Mouse (Mus musculus) v-Abl transformed pro-B cells (cell line): ENCODE measurements around the gene Asb8.

Source experiments
- in situ Hi-C, 2 experiments: fragments of 400-800 bp; cut with MboI; formaldehyde crosslinking; loops; one replicate each; pipeline ENCODE4 v1.15.1; 2025; ENCODE audit not compliant: unreplicated experiment in 2 of 2

The Asb8 gene

DNA sequence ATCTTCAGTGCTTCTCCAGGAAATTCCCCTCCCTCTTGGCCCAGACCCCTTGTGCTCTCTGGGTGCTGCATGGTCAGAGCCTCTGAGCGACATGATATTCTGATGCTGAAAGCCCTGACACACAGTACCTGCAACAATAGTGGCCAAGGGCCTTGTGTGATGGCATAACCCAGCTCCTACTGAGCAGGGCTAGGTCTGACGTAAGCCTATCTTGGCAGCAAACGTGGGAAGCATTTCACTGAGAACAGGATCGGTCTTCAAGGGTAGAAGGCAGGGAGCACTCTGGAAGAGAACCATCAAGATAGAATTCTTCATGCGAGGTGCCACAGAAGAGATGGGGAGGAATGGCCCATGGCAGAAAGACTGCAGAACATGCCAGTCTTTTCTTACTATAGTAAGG, at the start of gene Asb8:
Gene Asb8, minus strand, starts transcription at position 101 of the 400 bp plus-strand sequence.
- in situ Hi-C loops, result loop anchor here (25.0 kb wide), 3 partner anchors 203 to 453 kb away; partner anchors contain the start of genes Rpap3 (in 1 of the 2) and Tmem106c (in 1 of the 2)

GRCm38 (mm10) chr15:98214130-98214529, 48.7 kb upstream of the Asb8 start:
- in situ Hi-C loops, result no loop called here

GRCm38 (mm10) chr15:98213336-98213870, 48.0 kb upstream of the Asb8 start:
- in situ Hi-C loops, result no loop called here

DNA sequence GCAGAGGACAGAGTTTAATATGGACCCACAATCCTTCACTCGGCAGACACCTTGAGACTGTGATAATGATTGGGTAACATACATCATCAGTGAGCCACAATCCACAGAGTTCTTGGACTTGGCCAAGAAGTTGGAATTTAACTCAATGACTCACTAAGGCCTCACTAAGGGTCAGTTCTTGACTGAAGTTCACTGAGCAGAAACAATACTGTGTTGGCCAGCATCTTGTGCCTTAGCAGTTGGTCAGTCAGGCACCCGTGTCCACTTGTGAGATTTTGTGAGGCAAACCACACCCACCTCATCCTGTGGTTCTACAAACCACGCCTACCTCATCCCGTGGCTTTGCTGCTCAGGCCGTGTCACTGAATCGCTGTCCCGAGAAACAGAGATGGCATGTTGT, 44.3 kb upstream of the Asb8 start:
- in situ Hi-C loops, result no loop called here

DNA sequence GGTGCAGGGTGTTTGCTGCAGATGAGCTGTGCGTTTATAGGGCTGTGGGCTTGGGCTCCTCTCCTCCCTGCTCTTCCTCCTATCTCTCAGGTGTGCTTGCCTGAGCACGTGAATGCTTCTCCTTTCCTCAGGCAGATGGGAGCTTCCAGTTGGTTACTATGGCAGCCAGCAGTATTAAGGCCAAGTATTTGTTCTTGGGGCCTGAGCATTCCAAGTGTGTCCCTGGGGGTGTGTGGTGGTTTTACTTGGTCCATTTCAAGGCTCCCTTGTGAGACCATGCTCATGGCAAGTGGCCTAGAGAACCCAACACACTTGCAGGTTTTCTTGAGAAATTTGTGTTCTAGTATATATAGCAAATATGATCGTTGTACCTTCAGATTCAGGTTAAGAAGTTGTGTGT, 30.0 kb upstream of the Asb8 start, which contains the start of gene Olfr288:
Gene Olfr288, minus strand, starts transcription at position 101 of the 400 bp plus-strand sequence.
- in situ Hi-C loops, result no loop called here

- in situ Hi-C loops, result loop anchor here (5.0 to 10.0 kb wide), 4 partner anchors 210 to 318 kb away; no protein-coding TSS in a partner anchor
Measured at GRCm38 (mm10) chr15:98184456-98184855, 19.0 kb upstream of the Asb8 start.

GRCm38 (mm10) chr15:98181856-98182570, 16.6 kb upstream of the Asb8 start:
- in situ Hi-C loops, result loop anchor here (5.0 to 10.0 kb wide), 4 partner anchors 213 to 320 kb away; no protein-coding TSS in a partner anchor

- in situ Hi-C loops, result loop anchor here (5.0 to 10.0 kb wide), 4 partner anchors 214 to 321 kb away; no protein-coding TSS in a partner anchor
Measured at GRCm38 (mm10) chr15:98181132-98181711, 15.8 kb upstream of the Asb8 start.

GRCm38 (mm10) chr15:98180567-98181131, 15.2 kb upstream of the Asb8 start:
- in situ Hi-C loops, result loop anchor here (5.0 to 10.0 kb wide), 4 partner anchors 214 to 322 kb away; no protein-coding TSS in a partner anchor

GRCm38 (mm10) chr15:98177320-98177719, 11.9 kb upstream of the Asb8 start:
- in situ Hi-C loops, result no loop called here

GRCm38 (mm10) chr15:98173821-98174220, 8.4 kb upstream of the Asb8 start:
- in situ Hi-C loops, result loop anchor here (25.0 kb wide), 3 partner anchors 212 to 462 kb away; partner anchors contain the start of genes Rpap3 (in 1 of the 2) and Tmem106c (in 1 of the 2)

GRCm38 (mm10) chr15:98172113-98172512, 6.7 kb upstream of the Asb8 start:
- in situ Hi-C loops, result loop anchor here (25.0 kb wide), 3 partner anchors 210 to 460 kb away; partner anchors contain the start of genes Rpap3 (in 1 of the 2) and Tmem106c (in 1 of the 2)

DNA sequence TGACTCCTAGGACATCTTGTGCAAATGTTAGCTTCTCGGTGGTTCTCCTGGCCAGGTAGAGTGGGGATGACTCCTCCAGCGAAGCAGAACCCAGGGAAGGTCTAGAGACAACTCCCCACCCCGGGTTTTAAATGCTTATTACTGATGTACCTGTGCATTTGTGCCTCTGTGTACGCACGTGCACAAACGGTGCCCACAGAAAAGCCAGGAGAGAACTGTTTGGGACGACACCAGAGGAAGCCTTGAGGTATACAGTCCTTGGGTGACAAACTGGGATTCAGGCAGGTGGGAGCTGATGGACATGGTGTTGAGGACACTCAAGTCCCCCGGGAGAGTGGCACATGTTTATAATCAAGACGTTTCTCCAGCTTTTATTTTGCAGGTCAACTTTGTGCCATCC, 5.5 kb upstream of the Asb8 start:
- in situ Hi-C loops, result loop anchor here (25.0 kb wide), 3 partner anchors 209 to 459 kb away; partner anchors contain the start of genes Rpap3 (in 1 of the 2) and Tmem106c (in 1 of the 2)

GRCm38 (mm10) chr15:98170365-98170764, 4.9 kb upstream of the Asb8 start:
- in situ Hi-C loops, result loop anchor here (25.0 kb wide), 3 partner anchors 208 to 458 kb away; partner anchors contain the start of genes Rpap3 (in 1 of the 2) and Tmem106c (in 1 of the 2)

DNA sequence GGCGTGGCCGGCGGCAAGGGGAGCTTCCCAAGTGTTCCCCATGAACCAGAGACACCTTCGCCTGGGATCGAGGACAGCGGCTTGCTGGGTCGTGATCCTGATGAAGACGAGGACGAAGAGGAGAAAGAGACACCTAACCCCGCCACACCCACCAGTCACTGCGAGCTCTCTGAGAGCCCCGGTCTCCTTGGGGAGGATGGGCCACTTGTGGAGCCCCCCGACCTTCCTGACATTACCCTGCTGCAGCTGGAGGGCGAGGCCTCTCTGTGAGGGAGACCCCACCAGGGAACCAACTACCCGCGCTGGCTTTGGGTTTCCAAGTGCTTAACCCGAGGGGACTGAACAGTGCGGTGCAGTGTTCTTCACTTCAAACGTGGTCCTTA, 3.2 kb upstream of the Asb8 start:
- in situ Hi-C loops, result loop anchor here (25.0 kb wide), 3 partner anchors 206 to 456 kb away; partner anchors contain the start of genes Rpap3 (in 1 of the 2) and Tmem106c (in 1 of the 2)

- in situ Hi-C loops, result loop anchor here (25.0 kb wide), 3 partner anchors 206 to 456 kb away; partner anchors contain the start of genes Rpap3 (in 1 of the 2) and Tmem106c (in 1 of the 2)
Measured at GRCm38 (mm10) chr15:98167645-98168621, 2.5 kb upstream of the Asb8 start.

- in situ Hi-C loops, result loop anchor here (25.0 kb wide), 3 partner anchors 205 to 455 kb away; partner anchors contain the start of genes Rpap3 (in 1 of the 2) and Tmem106c (in 1 of the 2)
Measured at GRCm38 (mm10) chr15:98166963-98167644, 1.7 kb upstream of the Asb8 start, which contains the start of gene Ccdc184. TSS of gene Ccdc184 (plus strand) at chr15:98167158.

DNA sequence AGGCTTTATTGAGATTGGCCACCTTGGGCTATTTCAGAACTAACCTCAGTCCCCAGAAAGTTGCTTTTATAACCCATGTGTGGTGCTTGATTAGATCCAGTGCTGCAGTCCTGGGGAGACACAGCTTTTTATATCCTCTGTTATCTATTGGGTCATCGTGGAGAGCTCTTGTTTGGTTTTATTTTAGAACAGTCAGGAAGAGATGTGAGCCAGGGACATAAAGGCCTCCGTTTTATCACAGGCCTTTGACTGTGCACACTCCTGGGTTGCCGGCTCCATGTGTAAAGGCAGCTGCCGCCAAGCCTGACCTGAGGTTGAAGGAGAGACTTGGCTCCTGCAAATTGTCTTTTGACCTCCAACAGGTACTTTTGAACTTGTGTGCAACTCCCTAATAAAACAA, 2.9 kb downstream of the Asb8 start:
- in situ Hi-C loops, result loop anchor here (25.0 kb wide), 3 partner anchors 200 to 450 kb away; partner anchors contain the start of genes Rpap3 (in 1 of the 2) and Tmem106c (in 1 of the 2)
